Mouse (Mus musculus): ENCODE data around the gene Narf. TPM values are rescaled to one million over a fixed set of nuclear protein-coding genes. Genes with fewer than 3 reads are reported as not detected.

Narf gene
- total RNA-seq, 2 experiments from 2014 or later, result 73.5 to 75.5 TPM

Other genes with a start within 250 kb of the Narf start
- 100 to 1,000 TPM; 123 to 126 TPM for gene Csnk1d, start 245.9 kb upstream of the Narf start, total RNA-seq (2021)
- gene Cd7, start 197.8 kb upstream of the Narf start, total RNA-seq (2021), result not detected
- not detected for gene Sectm1b, start 173.7 kb upstream of the Narf start, total RNA-seq (2021)
- gene Sectm1a, start 156.0 kb upstream of the Narf start, total RNA-seq (2021), result not detected
- gene Tex19.2, start 118.6 kb upstream of the Narf start, total RNA-seq (2021), result not detected
- gene Tex19.1, start 91.1 kb upstream of the Narf start, total RNA-seq (2021), result not detected
- gene Uts2r, start 77.0 kb upstream of the Narf start, total RNA-seq (2021), result under 1 TPM in 1 of 2 experiments, not detected in 1; 0.45 TPM
- 10 to 100 TPM; 28.3 to 31.3 TPM for gene Hexdc, start 32.8 kb upstream of the Narf start, total RNA-seq (2021)
- 1 to 10 TPM; 6.2 to 9.6 TPM for gene Ogfod3, start 32.5 kb upstream of the Narf start, total RNA-seq (2021)
- gene Cybc1, start 7.9 kb upstream of the Narf start, total RNA-seq (2021), result 10 to 100 TPM; 27.7 to 32.7 TPM
- gene Foxk2, start 22.7 kb downstream of the Narf start, total RNA-seq (2021), result 10 to 100 TPM; 95.9 to 97.3 TPM
- gene Wdr45b, start 117.2 kb downstream of the Narf start, total RNA-seq (2021), result 10 to 100 TPM; 57.1 to 62.8 TPM
- 10 to 100 TPM; 50.3 to 53.3 TPM for gene Rab40b, start 151.0 kb downstream of the Narf start, total RNA-seq (2021)
- 10 to 100 TPM; 39.2 to 39.9 TPM for gene Fn3krp, start 184.1 kb downstream of the Narf start, total RNA-seq (2021)
- 10 to 100 TPM; 26.4 to 27.7 TPM for gene Fn3k, start 197.7 kb downstream of the Narf start, total RNA-seq (2021)
- 10 to 100 TPM; 50.9 to 52.8 TPM for gene Tbcd, start 214.7 kb downstream of the Narf start, total RNA-seq (2021)